8 mouse cellular contexts compared by ENCODE assay signal in the genomic region with DNA sequence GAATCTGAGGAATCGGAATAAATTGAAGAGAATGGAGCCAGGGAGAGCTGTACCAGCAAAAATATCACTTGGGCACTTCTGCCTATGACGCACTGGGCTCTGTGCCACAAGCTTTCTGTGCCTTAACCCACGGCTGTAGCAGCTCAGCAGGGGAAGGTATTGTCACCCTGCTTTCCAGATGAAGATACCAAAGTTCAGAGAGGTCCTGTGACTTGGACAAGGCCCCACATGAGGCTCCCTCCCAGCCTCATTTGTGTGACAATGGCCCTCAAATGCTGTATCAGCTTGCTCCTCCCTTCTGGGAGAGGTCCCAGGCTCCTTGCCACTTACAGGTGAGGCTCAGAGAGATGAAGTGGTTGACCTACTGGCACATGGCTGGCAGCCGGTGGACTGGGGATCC. TPM values are rescaled to one million over a fixed set of nuclear protein-coding genes. Genes with fewer than 3 reads are reported as not detected.
DNase-seq lines count a peak whose midpoint lies in the region; ATAC-seq and TF ChIP-seq lines count a peak whose summit lies in the region.

No protein-coding gene starts in this region.

- peak overlapping the region; percentile 90 for H3K4me2 ChIP-seq in kidney, embryonic 15.5 days
- peak overlapping the region; percentile 92 for H3K4me2 ChIP-seq in hindbrain, embryonic 15.5 days
- H3K4me2 ChIP-seq in lung, embryonic 14.5 days = peak overlapping the region; percentile 80
- peak overlapping the region; percentile 86 for H3K4me2 ChIP-seq in stomach, postnatal 0 days (replicated peaks; ENCODE audit: low read depth)

- DNase-seq in kidney, postnatal 4 days = no peak
- no peak for DNase-seq in lung, embryonic 14.5 days
- no peak for DNase-seq in stomach, postnatal 0 days (ENCODE audit: low spot score)
- DNase-seq in c-Kit-positive CD71-positive TER-119-positive erythroid progenitor cells, embryonic 14.5 days (ENCODE audit: low spot score) = no peak
- DNase-seq in cerebellum, adult 8-10 months = no peak

- TF ChIP-seq EP300 in stomach, postnatal 0 days (optimal IDR thresholded peaks at IDR 0.05) = no peak

- no peaks in the 10 kb centered on the region for H3K9me3 ChIP-seq in kidney, embryonic 15.5 days (replicated peaks)
- no peaks in the 10 kb centered on the region for H3K9me3 ChIP-seq in hindbrain, embryonic 15.5 days
- H3K9me3 ChIP-seq in lung, embryonic 14.5 days (ENCODE audit: low read depth, low read length) = no peaks in the 10 kb centered on the region
- H3K9me3 ChIP-seq in stomach, postnatal 0 days (ENCODE audit: control insufficient read depth, low read length) = no peaks in the 10 kb centered on the region

- WGBS in kidney, embryonic 15.5 days = 48% methylated on average over 4 of the region's 4 CpGs
- 27% methylated on average over 4 of the region's 4 CpGs for WGBS in hindbrain, embryonic 15.5 days
- WGBS in lung, embryonic 14.5 days = 32% methylated on average over 4 of the region's 4 CpGs
- WGBS in stomach, postnatal 0 days = 33% methylated on average over 4 of the region's 4 CpGs

- no peak for TF ChIP-seq POLR2A in cortical plate, adult 2 months (IDR thresholded peaks at IDR 0.05; ENCODE audit: extremely low read depth, insufficient read depth, low read length)

- no peak for TF ChIP-seq CTCF in cortical plate, adult 2 months (IDR thresholded peaks at IDR 0.05; ENCODE audit: extremely low read depth, insufficient read depth, low read length)
- no peak for TF ChIP-seq CTCF in lung, embryonic 14.5 days (IDR thresholded peaks at IDR 0.05; ENCODE audit: low read depth)
- TF ChIP-seq CTCF in stomach, postnatal 0 days (IDR thresholded peaks at IDR 0.05; ENCODE audit: low read depth) = no peak

- peaks cover 2% of the 10 kb centered on the region; the same call in 1 of the 2 replicates for H3K36me3 ChIP-seq in kidney, embryonic 15.5 days
- no peaks in the 10 kb centered on the region for H3K36me3 ChIP-seq in hindbrain, embryonic 15.5 days
- 0 out of 2 replicates have a peak, but pooled peaks cover 4% of the 10 kb centered on the region for H3K36me3 ChIP-seq in lung, embryonic 14.5 days (ENCODE audit: insufficient read depth)
- H3K36me3 ChIP-seq in stomach, postnatal 0 days (ENCODE audit: control insufficient read depth, insufficient read depth, low read length) = no peaks in the 10 kb centered on the region

- ATAC-seq in kidney, embryonic 15.5 days (replicated peaks; ENCODE audit: low FRiP score) = no peak
- ATAC-seq in hindbrain, embryonic 15.5 days (ENCODE audit: low FRiP score, low read depth) = no peak
- ATAC-seq in lung, embryonic 14.5 days (ENCODE audit: insufficient read depth) = no peak
- ATAC-seq in stomach, postnatal 0 days (ENCODE audit: low FRiP score, low TSS enrichment) = no peak

- H3K4me1 ChIP-seq in kidney, embryonic 15.5 days = peaks cover 39% of the 10 kb centered on the region
- peaks cover 5% of the 10 kb centered on the region; the same call in 1 of the 2 replicates for H3K4me1 ChIP-seq in cortical plate, adult 2 months (ENCODE audit: control insufficient read depth, insufficient read depth, low read length)
- peaks cover 27% of the 10 kb centered on the region for H3K4me1 ChIP-seq in hindbrain, embryonic 15.5 days (replicated peaks)
- peaks cover 12% of the 10 kb centered on the region; the same call in 1 of the 2 replicates for H3K4me1 ChIP-seq in lung, embryonic 14.5 days (ENCODE audit: insufficient read depth)
- 0 out of 2 replicates have a peak, but pooled peaks cover 5% of the 10 kb centered on the region for H3K4me1 ChIP-seq in stomach, postnatal 0 days (replicated peaks; ENCODE audit: control insufficient read depth, insufficient read depth)

- H3K27ac ChIP-seq in kidney, embryonic 15.5 days = no peak overlapping the region
- H3K27ac ChIP-seq in cortical plate, adult 2 months (ENCODE audit: insufficient read depth, low read length) = peak overlapping the region; percentile 90
- H3K27ac ChIP-seq in hindbrain, embryonic 15.5 days (replicated peaks) = no peak overlapping the region
- H3K27ac ChIP-seq in lung, embryonic 14.5 days (ENCODE audit: low read depth) = no peak overlapping the region
- no peak overlapping the region for H3K27ac ChIP-seq in stomach, postnatal 0 days (replicated peaks)

- H3K27me3 ChIP-seq in kidney, embryonic 15.5 days = no peaks in the 10 kb centered on the region
- no peaks in the 10 kb centered on the region for H3K27me3 ChIP-seq in hindbrain, embryonic 15.5 days
- H3K27me3 ChIP-seq in lung, embryonic 14.5 days (ENCODE audit: insufficient read depth, low read length) = no peaks in the 10 kb centered on the region
- no peaks in the 10 kb centered on the region for H3K27me3 ChIP-seq in stomach, postnatal 0 days (ENCODE audit: control insufficient read depth, insufficient read depth, low read length)

- H3K4me3 ChIP-seq in kidney, embryonic 15.5 days (replicated peaks) = peak overlapping the region; percentile 78
- H3K4me3 ChIP-seq in cortical plate, adult 2 months (ENCODE audit: insufficient read depth, low read length) = peak overlapping the region; percentile 94
- no peak overlapping the region for H3K4me3 ChIP-seq in hindbrain, embryonic 15.5 days
- H3K4me3 ChIP-seq in lung, embryonic 14.5 days (ENCODE audit: low read depth, low read length) = peak overlapping the region; percentile 81; the same call in 1 of the 2 replicates
- no peak overlapping the region for H3K4me3 ChIP-seq in stomach, postnatal 0 days (ENCODE audit: low read depth, low read length)

- no peak overlapping the region for H3K9ac ChIP-seq in kidney, embryonic 15.5 days
- no peak overlapping the region for H3K9ac ChIP-seq in hindbrain, embryonic 15.5 days
- no peak overlapping the region; the same call in 1 of the 2 replicates for H3K9ac ChIP-seq in lung, embryonic 14.5 days
- H3K9ac ChIP-seq in stomach, postnatal 0 days (ENCODE audit: low read length) = peak overlapping the region; percentile 79

RNA-seq across cellular contexts. Expression of a gene that starts 15.8 kb away (rescaled TPM):
- polyA plus RNA-seq in kidney, embryonic 15.5 days (2015; fragmentation: Nextera tagmentation; extraction: Ambion mirVana) = 19.8 and 20.9 TPM in 2 replicates
- 59.9 and 72.3 TPM in 2 replicates for polyA plus RNA-seq in cortical plate, adult 2 months (2012; rRNA removed)
- 11.7 and 13.5 TPM in 2 replicates for polyA plus RNA-seq in hindbrain, embryonic 15.5 days (2015; fragmentation: Nextera tagmentation; extraction: Ambion mirVana)
- 13.5 and 18.5 TPM in 2 replicates for polyA plus RNA-seq in lung, embryonic 14.5 days (2014; fragmentation: Nextera tagmentation; extraction: Ambion mirVana)
- polyA plus RNA-seq in stomach, postnatal 0 days (2015; fragmentation: Nextera tagmentation; extraction: Ambion mirVana) = 6.4 and 7.5 TPM in 2 replicates

RNA-seq across cellular contexts. Expression of a gene that starts 27.6 kb away (rescaled TPM):
- 1.5 and 2.4 TPM in 2 replicates for polyA plus RNA-seq in kidney, embryonic 15.5 days (2015; fragmentation: Nextera tagmentation; extraction: Ambion mirVana)
- 12.7 and 14.7 TPM in 2 replicates for polyA plus RNA-seq in cortical plate, adult 2 months (2012; rRNA removed)
- polyA plus RNA-seq in hindbrain, embryonic 15.5 days (2015; fragmentation: Nextera tagmentation; extraction: Ambion mirVana) = 0.97 and 1.8 TPM in 2 replicates
- 0.75 and 0.77 TPM in 2 replicates for polyA plus RNA-seq in lung, embryonic 14.5 days (2014; fragmentation: Nextera tagmentation; extraction: Ambion mirVana)
- polyA plus RNA-seq in stomach, postnatal 0 days (2015; fragmentation: Nextera tagmentation; extraction: Ambion mirVana) = 0.49 and 0.96 TPM in 2 replicates

RNA-seq across cellular contexts. Expression of a gene that starts 49.0 kb away (rescaled TPM):
- 33.5 and 36.8 TPM in 2 replicates for polyA plus RNA-seq in kidney, embryonic 15.5 days (2015; fragmentation: Nextera tagmentation; extraction: Ambion mirVana)
- polyA plus RNA-seq in cortical plate, adult 2 months (2012; rRNA removed) = 16.7 and 17.1 TPM in 2 replicates
- 24.7 and 27.1 TPM in 2 replicates for polyA plus RNA-seq in hindbrain, embryonic 15.5 days (2015; fragmentation: Nextera tagmentation; extraction: Ambion mirVana)
- polyA plus RNA-seq in lung, embryonic 14.5 days (2014; fragmentation: Nextera tagmentation; extraction: Ambion mirVana) = 38.9 and 42.9 TPM in 2 replicates
- polyA plus RNA-seq in stomach, postnatal 0 days (2015; fragmentation: Nextera tagmentation; extraction: Ambion mirVana) = 11.2 and 12.0 TPM in 2 replicates

RNA-seq across cellular contexts. Expression of a gene that starts 49.8 kb away (rescaled TPM):
- polyA plus RNA-seq in kidney, embryonic 15.5 days (2015; fragmentation: Nextera tagmentation; extraction: Ambion mirVana) = 0.45 and 0.86 TPM in 2 replicates
- 0.23 and 0.53 TPM in 2 replicates for polyA plus RNA-seq in cortical plate, adult 2 months (2012; rRNA removed)
- 1.6 and 1.8 TPM in 2 replicates for polyA plus RNA-seq in hindbrain, embryonic 15.5 days (2015; fragmentation: Nextera tagmentation; extraction: Ambion mirVana)
- 0.23 and 0.30 TPM in 2 replicates for polyA plus RNA-seq in lung, embryonic 14.5 days (2014; fragmentation: Nextera tagmentation; extraction: Ambion mirVana)
- 0.12 and 0.16 TPM in 2 replicates for polyA plus RNA-seq in stomach, postnatal 0 days (2015; fragmentation: Nextera tagmentation; extraction: Ambion mirVana)

Comparison
In these comparisons a context has a peak if more than half of its experiments do, and no peak if none do; other contexts are left out.
1. H3K4me3 ChIP-seq: peak in kidney, embryonic 15.5 days (single experiment), cortical plate, adult 2 months (single experiment) and lung, embryonic 14.5 days (single experiment); none in hindbrain, embryonic 15.5 days (single experiment) and stomach, postnatal 0 days (single experiment).
2. Peak in every context shown above with its lines, with median percentiles within 50 percentile points of each other: H3K4me2 ChIP-seq.